Mouse (Mus musculus): Measurements from ENCODE around the gene Rubcnl. TPM values are rescaled to one million over a fixed set of nuclear protein-coding genes. Genes with fewer than 3 reads are reported as not detected.

Rubcnl gene
- polyA plus RNA-seq, 1 experiment from 2014 or later: 4.6 TPM

DNA sequence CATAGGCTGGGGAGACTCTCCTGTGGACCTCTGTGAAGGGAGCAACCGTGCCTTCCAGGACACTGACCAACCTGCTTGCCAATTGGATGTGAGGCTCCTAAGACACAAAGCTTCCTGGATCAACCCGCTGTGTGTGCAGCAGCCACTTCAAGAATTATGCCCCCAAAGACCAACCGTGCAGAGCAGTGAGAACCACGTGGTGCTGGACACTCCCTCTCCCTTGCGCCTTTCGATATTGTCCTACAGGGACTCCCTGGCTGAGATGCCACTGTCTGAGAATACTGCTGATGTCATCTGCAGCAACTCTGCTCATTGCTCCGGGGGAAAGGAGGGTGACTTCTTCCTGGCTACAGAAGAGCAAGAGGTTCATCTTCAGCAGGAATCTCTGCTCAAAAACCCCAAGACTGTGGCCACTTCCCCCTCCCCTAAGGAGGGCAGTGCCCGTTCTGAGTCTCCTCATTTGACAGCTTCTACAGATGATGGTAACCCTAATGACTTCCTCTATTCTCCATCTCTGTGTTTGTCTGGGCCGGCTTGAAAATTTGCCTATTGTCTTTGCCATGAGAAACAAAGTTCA is 16.3 kb downstream of the Rubcnl start:
- Histone ChIP-seq H3K4me3 (ENCODE audit: inconsistent target) (no peak overlapping the region), H3K79me2 (ENCODE audit: inconsistent target) (peaks cover 48% of the 10 kb centered on the region), H3K36me3 (ENCODE audit: inconsistent target) (peaks cover 20% of the 10 kb centered on the region), H3K27ac (peak overlapping the region; percentile 36)
- WGBS (ENCODE audit: missing documents): 32% methylated on average over 9 of the region's 9 CpGs

DNA sequence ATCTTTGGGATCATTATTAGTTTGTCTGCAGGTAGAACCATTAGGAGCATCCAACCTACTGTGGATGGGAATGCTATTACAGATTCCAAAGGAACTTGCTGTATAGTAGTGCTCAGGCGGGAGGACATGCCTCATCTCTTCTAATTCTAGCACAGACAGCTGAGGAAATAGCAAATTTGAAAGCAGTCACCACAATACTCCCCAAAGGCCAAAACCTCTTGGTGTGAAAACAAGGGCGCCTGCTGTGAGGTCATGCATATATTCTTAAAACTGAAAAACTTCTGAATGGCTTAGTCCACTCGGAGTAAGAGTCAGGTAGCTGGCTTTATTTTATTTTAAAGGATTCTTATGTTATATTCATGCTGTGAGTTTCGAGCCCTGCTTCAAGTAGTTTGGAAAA is 16.9 kb downstream of the Rubcnl start:
- peaks cover 41% of the 10 kb centered on the region for H3K79me2 ChIP-seq (ENCODE audit: inconsistent target)
- peaks cover 26% of the 10 kb centered on the region for H3K36me3 ChIP-seq (ENCODE audit: inconsistent target)
- 0 out of 2 replicates have a peak overlapping the region, but pooled peaks have one; percentile 36 for H3K27ac ChIP-seq
- H3K4me3 ChIP-seq (ENCODE audit: inconsistent target): no peak overlapping the region
- WGBS (ENCODE audit: missing documents): 91% methylated on average over 4 of the region's 4 CpGs

DNA sequence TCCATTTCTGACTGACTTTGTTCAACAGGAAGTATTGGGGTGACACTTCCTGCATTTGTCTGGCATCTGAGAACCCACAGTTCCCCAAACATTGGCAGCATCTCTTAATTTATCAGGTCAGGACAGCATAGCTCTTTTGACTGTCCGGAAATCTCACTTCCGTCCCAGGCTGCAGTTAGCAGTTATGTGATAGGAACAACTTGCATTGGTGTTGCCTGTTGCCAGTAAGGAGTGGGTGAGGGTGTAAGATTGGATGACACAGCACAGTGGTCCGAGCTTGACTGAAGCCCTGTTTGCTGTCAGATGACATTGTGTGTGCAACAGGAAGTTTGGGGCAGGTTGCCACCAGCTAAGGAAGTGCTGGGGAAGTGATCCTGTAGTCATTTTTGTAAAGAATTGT is 18.4 kb downstream of the Rubcnl start:
- Histone ChIP-seq H3K27ac (peak overlapping the region; percentile 60), H3K36me3 (ENCODE audit: inconsistent target) (peaks cover 41% of the 10 kb centered on the region), H3K79me2 (ENCODE audit: inconsistent target) (peaks cover 26% of the 10 kb centered on the region), H3K4me3 (ENCODE audit: inconsistent target) (no peak overlapping the region)
- 0% methylated on average over 3 of the region's 3 CpGs for WGBS (ENCODE audit: missing documents)

DNA sequence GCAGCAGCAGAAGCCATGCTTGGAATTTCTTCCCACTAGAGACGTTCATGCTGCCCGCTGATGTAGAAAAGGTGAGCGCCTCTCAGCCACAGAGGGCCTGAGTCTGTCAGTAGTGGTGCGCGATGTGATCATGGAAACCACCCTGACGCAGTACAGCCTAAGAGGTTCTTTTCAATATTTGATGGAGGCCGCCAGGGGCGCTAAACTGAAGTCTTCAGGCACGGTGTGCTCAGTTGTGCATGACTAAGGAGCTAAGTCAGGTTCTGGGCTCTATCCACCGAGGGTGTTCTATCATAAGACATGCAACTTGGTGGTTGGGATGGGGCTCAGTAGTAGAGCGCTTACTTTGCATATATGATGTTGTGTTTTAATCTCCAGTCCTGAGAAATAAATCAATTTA is 19.6 kb downstream of the Rubcnl start:
- Histone ChIP-seq H3K36me3 (ENCODE audit: inconsistent target) (peaks cover 52% of the 10 kb centered on the region), H3K79me2 (ENCODE audit: inconsistent target) (peaks cover 14% of the 10 kb centered on the region), H3K4me3 (ENCODE audit: inconsistent target) (no peak overlapping the region), H3K27ac (no peak overlapping the region)
- 96% methylated on average over 11 of the region's 11 CpGs for WGBS (ENCODE audit: missing documents)

DNA sequence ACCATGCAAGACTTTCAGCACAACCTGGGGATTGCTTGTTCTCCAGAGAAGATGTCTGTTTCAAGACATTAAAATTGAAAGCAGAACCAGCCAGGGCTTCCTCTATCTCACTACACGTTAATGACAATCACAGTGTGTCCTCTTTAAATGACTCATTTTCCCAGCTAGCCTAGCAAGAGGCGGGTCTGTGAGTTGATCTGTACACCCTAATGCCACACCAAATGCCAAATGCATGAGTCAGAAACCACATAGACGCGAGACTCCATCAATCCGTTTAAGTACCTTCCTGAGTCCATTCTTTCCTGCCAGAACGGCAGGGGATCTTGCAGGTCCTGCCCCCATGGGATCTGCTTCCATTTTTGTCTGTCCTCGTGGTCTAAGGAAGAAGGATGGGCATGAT is 29.4 kb downstream of the Rubcnl start:
- WGBS (ENCODE audit: missing documents): 10% methylated on average over 7 of the region's 7 CpGs
- peak overlapping the region; percentile 17; the same call in 1 of the 2 replicates for H3K27ac ChIP-seq
- no peaks in the 10 kb centered on the region for H3K79me2 ChIP-seq (ENCODE audit: inconsistent target)
- peaks cover 71% of the 10 kb centered on the region for H3K36me3 ChIP-seq (ENCODE audit: inconsistent target)
- H3K4me3 ChIP-seq (ENCODE audit: inconsistent target): no peak overlapping the region

DNA sequence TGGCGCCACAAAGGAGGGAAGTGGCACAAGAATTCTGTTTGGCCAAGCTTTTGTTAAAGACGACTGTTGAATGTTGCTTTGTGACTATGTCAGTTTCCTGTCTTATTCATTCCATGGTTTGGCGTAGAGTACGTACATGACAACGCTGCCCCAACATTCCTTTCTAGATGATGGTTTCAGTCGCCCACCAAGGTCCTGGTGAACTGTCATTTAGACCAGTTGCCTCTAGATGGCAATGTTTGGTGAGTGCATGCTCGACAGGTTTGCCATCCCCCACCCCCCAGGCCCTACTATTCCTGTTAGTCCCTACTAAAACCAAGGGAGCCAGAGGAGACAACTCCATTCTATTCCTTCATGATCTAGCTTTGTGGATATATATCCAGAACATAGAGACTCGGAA is 36.6 kb downstream of the Rubcnl start:
- no peaks in the 10 kb centered on the region for H3K79me2 ChIP-seq (ENCODE audit: inconsistent target)
- H3K27ac ChIP-seq: no peak overlapping the region
- WGBS (ENCODE audit: missing documents): 45% methylated on average over 8 of the region's 8 CpGs
- peaks cover 63% of the 10 kb centered on the region for H3K36me3 ChIP-seq (ENCODE audit: inconsistent target)
- no peak overlapping the region for H3K4me3 ChIP-seq (ENCODE audit: inconsistent target)

DNA sequence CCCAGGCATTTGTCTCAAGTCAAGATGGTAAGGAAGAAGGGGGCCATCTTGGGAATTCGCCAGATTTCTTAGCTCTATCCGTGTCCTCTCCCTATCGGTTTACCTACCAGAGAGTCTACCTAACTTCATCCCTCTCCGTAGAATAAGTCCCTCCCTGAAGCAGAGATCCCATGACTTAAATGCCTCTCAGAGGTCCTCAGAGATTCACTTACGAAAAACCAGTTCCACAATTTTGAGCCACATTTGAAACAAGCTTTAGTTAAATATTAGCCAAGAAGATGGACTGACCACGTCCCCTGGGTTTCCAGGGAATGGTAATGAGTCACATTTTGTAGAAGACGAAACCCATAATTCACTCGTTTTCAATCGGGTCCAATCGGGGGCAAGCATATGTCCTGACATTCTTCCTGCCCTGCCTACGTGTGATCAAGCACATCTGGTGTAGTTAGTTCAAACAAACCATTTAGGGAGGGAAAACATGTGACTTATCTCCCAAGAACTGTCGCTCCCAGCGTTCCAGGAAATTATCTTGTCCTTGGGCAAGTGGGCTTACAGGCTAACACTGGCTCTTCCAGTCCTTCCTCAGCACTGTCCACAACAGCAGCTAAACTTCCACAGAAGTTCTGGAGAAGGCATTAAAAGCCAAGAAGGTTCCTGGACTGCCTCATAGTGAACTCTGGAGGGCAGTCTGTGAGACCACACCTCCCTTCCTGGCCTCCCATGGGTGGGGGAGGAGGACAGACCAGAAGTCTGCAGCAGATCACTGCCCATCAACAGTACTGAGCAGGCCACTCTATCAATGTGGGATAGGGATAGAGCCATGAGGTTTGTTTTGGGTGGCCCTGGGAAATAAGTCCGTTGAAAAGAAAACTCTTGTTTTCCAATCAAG is 38.9 kb downstream of the Rubcnl start:
- WGBS (ENCODE audit: missing documents): 91% methylated on average over 14 of the region's 14 CpGs
- Histone ChIP-seq H3K4me3 (ENCODE audit: inconsistent target) (no peak overlapping the region), H3K79me2 (ENCODE audit: inconsistent target) (no peaks in the 10 kb centered on the region), H3K27ac (no peak overlapping the region), H3K36me3 (ENCODE audit: inconsistent target) (peaks cover 43% of the 10 kb centered on the region)

DNA sequence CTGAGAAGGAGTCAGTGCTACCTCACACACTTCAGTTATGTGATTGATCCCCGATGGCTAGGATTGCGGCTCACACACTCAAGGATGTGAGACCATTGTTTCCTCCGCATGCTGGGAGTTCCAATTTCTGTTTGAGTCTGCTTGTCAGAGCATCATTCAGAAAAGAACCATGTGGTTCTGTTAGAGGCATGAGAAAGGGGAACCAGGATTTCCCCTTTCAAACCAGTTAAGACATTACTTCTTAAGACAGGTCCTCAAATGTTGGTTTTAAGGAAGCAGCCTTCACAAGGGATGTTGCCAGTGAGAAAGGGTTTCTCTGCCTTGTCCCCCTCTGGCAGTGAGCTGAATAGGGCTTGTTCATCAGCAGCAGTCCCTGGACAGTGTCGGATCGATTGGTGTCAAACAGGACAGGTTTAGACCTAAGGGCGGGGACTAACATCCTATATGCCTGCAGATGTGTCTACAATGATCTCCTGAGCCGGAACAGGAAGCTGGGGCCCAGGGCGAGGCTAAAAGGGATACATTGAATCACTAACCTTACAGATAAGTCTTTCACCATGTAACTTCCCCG is 41.1 kb downstream of the Rubcnl start:
- WGBS (ENCODE audit: missing documents): 3% methylated on average over 9 of the region's 9 CpGs
- peaks cover 21% of the 10 kb centered on the region for H3K36me3 ChIP-seq (ENCODE audit: inconsistent target)
- H3K4me3 ChIP-seq (ENCODE audit: inconsistent target): no peak overlapping the region
- H3K27ac ChIP-seq: peak overlapping the region; percentile 58
- H3K79me2 ChIP-seq (ENCODE audit: inconsistent target): peaks cover 4% of the 10 kb centered on the region; the same call in 1 of the 2 replicates

DNA sequence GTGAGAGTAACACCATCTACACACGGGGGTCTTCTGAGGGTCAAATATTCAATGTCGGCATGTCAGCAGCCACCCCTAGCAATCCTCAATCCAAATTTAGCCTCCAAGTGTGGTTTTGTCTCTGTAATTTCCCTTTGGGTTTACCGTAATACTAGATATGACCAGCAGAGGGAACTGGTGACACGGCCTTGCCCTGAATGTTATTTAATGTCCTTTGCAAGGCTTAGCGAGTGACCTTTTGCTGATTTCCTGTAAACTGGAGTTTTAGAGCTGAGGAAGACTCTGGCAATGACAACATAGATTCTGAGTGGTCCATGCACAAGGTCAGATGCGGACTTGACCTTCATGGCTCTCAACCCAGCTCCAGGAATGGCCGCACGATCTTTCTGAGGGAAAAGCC is 44.7 kb downstream of the Rubcnl start:
- no peak overlapping the region for H3K4me3 ChIP-seq (ENCODE audit: inconsistent target)
- H3K79me2 ChIP-seq (ENCODE audit: inconsistent target): peaks cover 4% of the 10 kb centered on the region; the same call in 1 of the 2 replicates
- H3K27ac ChIP-seq: no peak overlapping the region
- 0 out of 2 replicates have a peak, but pooled peaks cover 3% of the 10 kb centered on the region for H3K36me3 ChIP-seq (ENCODE audit: inconsistent target)
- WGBS (ENCODE audit: missing documents): 29% methylated on average over 8 of the region's 8 CpGs

DNA sequence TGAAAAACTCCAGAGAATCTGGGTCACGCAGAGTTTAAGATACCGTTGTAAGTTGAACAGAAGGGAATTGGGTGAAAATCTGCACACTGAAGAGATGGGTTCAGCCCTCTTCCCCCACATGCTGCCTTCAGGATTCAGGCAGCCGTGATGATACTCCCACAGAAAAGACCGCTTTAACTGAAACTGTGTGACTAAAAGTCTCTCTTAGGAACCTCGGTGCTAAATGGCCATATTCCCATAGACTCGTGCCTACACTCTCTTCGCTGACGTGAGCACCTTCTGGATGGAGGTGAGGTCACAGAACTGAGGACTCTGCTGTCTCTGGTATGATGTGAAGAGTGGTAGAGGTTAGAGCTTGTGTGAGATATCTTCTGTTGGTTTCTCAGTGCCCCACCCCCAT is 48.1 kb downstream of the Rubcnl start:
- no peak overlapping the region for H3K27ac ChIP-seq
- 96% methylated on average over 8 of the region's 8 CpGs for WGBS (ENCODE audit: missing documents)
- H3K79me2 ChIP-seq (ENCODE audit: inconsistent target): peaks cover 4% of the 10 kb centered on the region; the same call in 1 of the 2 replicates
- 0 out of 2 replicates have a peak, but pooled peaks cover 2% of the 10 kb centered on the region for H3K36me3 ChIP-seq (ENCODE audit: inconsistent target)
- H3K4me3 ChIP-seq (ENCODE audit: inconsistent target): no peak overlapping the region

DNA sequence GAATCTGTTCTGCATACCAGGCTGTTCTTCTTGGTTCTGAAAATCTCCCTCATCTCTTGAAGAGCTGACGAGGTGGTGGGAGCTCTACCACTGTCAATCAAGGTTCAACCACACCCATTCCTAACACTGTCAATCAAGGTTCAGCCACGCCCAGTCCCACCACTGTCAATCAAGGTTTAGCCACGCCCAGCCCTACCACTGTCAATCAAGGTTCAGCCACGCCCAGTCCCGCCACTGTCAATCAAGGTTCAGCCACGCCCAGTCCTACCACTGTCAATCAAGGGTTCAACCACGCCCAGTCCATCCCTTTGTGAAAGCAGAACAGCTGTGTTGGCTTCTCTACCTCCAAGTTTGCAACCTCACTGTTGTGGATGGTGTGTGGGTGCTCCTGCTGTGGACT is 48.7 kb downstream of the Rubcnl start:
- no peak overlapping the region for H3K27ac ChIP-seq
- H3K79me2 ChIP-seq (ENCODE audit: inconsistent target): peaks cover 4% of the 10 kb centered on the region; the same call in 1 of the 2 replicates
- H3K36me3 ChIP-seq (ENCODE audit: inconsistent target): no peaks in the 10 kb centered on the region
- 79% methylated on average over 6 of the region's 7 CpGs for WGBS (ENCODE audit: missing documents)
- H3K4me3 ChIP-seq (ENCODE audit: inconsistent target): no peak overlapping the region

DNA sequence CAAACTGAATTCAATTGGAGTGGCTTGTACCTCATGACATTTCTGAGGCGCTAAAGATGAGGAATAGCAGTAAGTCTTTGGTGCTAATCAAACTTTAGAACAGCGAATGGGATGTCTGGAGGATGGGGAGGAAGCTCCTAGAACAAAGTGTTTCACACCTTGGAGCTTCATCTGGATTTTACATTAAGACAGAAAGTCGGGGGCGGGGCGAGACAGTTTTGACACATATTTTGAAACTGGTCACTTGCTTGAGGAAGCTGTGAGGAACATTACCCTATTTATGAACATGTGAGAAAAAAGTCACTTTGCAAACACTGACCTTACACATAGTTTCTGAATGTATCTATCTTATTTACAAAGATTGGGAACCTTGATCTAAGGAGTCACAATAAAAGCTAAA is 49.4 kb downstream of the Rubcnl start:
- H3K36me3 ChIP-seq (ENCODE audit: inconsistent target): no peaks in the 10 kb centered on the region
- 72% methylated on average over 5 of the region's 5 CpGs for WGBS (ENCODE audit: missing documents)
- H3K4me3 ChIP-seq (ENCODE audit: inconsistent target): no peak overlapping the region
- H3K27ac ChIP-seq: peak overlapping the region; percentile 38
- peaks cover 4% of the 10 kb centered on the region; the same call in 1 of the 2 replicates for H3K79me2 ChIP-seq (ENCODE audit: inconsistent target)

DNA sequence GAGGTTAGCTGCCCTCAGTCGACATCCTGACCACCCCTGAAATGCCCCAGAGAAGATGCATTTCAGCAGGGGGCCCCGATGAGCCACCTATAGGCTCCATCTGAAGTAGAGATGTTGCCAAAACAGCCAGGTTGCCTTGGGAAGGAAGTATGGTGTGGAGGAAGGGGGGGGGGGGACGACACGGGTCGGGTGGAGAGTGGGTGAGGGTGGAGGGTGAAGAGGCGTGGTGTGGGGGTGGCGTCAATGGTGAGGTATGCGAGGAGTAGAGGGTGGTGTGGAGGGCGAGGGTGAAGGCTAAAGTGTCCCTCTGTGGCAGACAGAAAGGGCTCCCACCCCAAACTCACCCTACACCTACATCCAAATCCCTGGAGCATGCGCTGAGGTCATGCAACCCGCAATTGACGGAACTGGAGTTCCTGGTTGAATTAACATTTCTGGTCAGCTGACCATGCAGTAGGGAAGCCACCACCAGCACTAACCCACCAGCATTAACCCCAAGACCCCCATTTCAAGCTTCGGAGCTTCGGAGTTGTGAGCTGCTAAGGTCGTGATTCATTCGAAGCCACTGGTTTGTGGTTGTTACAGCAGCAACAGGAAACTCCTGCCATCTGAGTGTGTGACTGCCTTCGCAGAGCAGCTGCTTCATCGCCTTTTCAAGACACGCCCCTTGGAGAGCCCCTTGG is 52.7 kb downstream of the Rubcnl start:
- under 1% methylated on average over 18 of the region's 19 CpGs for WGBS (ENCODE audit: missing documents)

DNA sequence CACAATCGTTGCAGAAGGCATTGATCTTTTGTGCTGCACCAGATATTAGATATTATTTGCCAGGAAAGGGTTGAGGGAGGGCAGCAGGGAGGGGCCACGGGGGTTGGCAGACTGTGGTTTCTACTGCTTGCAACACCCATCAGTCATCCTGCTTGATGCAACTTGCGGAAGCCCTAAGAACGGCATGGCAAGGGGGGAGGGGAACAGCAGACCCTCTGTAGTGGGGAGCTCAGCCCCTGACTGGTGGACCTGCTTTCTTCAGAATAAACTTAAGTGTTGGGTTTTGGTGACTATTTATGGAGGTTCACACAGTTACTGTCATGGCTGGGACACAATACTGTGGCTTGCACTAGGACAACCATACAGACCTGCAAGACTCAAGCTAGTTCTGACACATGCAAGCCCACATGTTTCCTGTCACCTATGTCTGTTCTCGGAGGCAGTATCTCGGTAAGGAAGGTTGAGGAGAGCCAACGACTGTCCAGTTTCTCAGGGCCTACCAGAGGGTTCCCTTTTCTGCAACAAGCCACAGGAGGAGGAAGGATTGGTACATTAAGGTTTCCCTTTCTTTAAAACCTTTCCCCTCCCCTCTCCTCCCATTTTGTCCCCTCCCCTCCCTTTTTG is 53.6 kb downstream of the Rubcnl start:
- 1% methylated on average over 7 of the region's 7 CpGs for WGBS (ENCODE audit: missing documents)
- H3K79me2 ChIP-seq (ENCODE audit: inconsistent target): no peaks in the 10 kb centered on the region
- H3K4me3 ChIP-seq (ENCODE audit: inconsistent target): peak overlapping the region; percentile 26; the same call in 1 of the 2 replicates
- peak overlapping the region; percentile 88 for H3K27ac ChIP-seq
- H3K36me3 ChIP-seq (ENCODE audit: inconsistent target): no peaks in the 10 kb centered on the region

More for the DNA sequence above, 52.7 kb downstream of the Rubcnl start:
- Histone ChIP-seq H3K36me3 (ENCODE audit: inconsistent target) (no peaks in the 10 kb centered on the region), H3K79me2 (ENCODE audit: inconsistent target) (no peaks in the 10 kb centered on the region), H3K4me3 (ENCODE audit: inconsistent target) (peak overlapping the region; percentile 26), H3K27ac (peak overlapping the region; percentile 88)
